Mouse (Mus musculus) kidney, postnatal 25 days (tissue): ENCODE measurements at regions not wholly inside any gene's neighbourhood (a gene's known extent, or its start where the extent isn't known, plus 50 kb on each side); places are given as distances from the start of the nearest gene placed in this dataset.

Experiments used
- DNase-seq, 2 experiments: peaks; one replicate each; pipeline ENCODE4 v3.0.0; 2021; ENCODE audit warnings: mixed read lengths in 2 of 2

- no peak for DNase-seq
Measured at GRCm38 (mm10) chr8:98403645-98404032, 1012.6 kb downstream of the Cdh8 start.

- no peak for DNase-seq
Measured at GRCm38 (mm10) chr8:98402852-98403644, 1013.2 kb downstream of the Cdh8 start.

GRCm38 (mm10) chr8:98381815-98382214, 1034.5 kb downstream of the Cdh8 start:
- DNase-seq: no peak

GRCm38 (mm10) chr8:98380387-98380786, 1035.9 kb downstream of the Cdh8 start:
- no peak for DNase-seq

GRCm38 (mm10) chr8:98377743-98378142, 1038.5 kb downstream of the Cdh8 start:
- DNase-seq: no peak

- DNase-seq: peak in 1 of 2 experiments; percentile 28
Measured at GRCm38 (mm10) chr8:98372711-98373420, 1043.4 kb downstream of the Cdh8 start.

- no peak for DNase-seq
Measured at GRCm38 (mm10) chr8:98365378-98366095, 1050.7 kb downstream of the Cdh8 start.

GRCm38 (mm10) chr8:98337279-98337678, 1079.0 kb downstream of the Cdh8 start:
- no peak for DNase-seq

- DNase-seq: no peak
Measured at GRCm38 (mm10) chr8:98309405-98309990, 1106.8 kb downstream of the Cdh8 start.

- DNase-seq: peak in 1 of 2 experiments; percentile 21
Measured at GRCm38 (mm10) chr8:98294975-98295374, 1121.3 kb downstream of the Cdh8 start.

GRCm38 (mm10) chr8:98260281-98260680, 1156.0 kb downstream of the Cdh8 start:
- no peak for DNase-seq

GRCm38 (mm10) chr8:98243328-98243926, 1172.8 kb downstream of the Cdh8 start:
- no peak for DNase-seq

- no peak for DNase-seq
Measured at GRCm38 (mm10) chr8:98214019-98214418, 1202.3 kb downstream of the Cdh8 start.
